Mouse (Mus musculus): ENCODE data around the gene Gm14435.
"Not testable (repeated sequence)": the region's sequence is repeated elsewhere in the genome, so short reads cannot be mapped to it uniquely, and the experiment has no call there.

Gm14435 gene

DNA sequence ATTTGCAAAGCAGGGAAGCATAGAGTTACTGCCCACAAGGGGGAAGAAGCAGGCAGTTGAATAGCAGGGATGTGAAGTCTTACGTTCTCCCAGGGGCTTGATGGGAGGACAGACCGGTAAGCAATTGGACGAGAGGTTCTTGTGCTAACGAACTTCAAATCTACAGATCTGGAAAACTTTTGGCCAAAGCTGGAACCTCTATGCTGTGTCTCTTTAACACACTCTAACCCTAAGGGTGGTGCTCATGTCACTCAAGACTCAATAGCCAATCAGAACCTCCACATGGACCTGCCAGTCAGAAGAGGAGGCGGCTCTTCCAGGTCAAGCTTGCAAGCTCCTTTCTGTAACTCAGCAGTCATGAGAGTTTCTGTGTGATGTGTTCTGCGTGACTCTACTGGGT, at the start of gene Gm14435:
Gene Gm14435 (plus strand): TSS at position 301 of the 400 bp plus-strand sequence.
- not testable (repeated sequence) for DNase-seq

All from cerebellum, postnatal 36 days (tissue).